Mouse (Mus musculus): Measurements from ENCODE around the gene Ugt1a6a.

The Ugt1a6a gene

DNA sequence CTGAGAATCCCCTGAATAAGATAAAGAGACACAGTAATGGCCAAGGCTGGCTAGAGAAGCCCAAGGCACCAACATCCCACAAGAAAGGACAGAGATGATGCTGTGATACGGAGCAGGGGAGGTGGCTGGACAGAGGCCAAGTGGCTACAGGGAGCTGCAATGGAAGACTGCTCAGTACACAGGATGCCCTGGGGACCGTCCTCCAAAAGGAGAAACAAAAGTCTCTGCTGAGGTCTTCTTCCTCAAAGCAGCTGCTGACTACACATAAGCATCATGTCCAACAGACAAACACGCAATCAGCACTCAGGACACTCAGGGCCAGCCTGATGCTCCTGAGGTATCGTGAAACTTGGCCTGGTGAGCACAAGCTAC, 130.2 kb downstream of the Ugt1a6a start:
- no peak for DNase-seq (ENCODE audit: low read depth, low spot score)

DNA sequence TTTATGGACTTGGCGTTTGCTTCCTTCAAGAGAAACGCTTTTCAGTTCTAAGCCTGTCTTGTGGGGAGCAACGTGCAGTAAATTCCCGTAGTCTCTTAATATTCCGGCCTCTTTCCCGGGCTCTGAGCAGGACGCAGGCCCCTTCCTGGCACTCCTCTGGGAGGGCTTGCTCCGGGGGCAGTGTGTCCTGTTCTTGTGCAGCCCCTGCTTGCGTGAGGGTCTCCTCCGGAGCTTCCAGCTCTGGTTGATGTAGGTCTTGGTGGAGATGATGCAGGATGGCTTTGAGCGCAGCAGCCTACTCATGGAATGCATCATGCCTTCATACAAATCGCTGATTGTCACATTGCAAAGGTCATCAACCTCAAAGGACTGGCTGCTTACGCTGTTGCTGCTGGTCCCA, 131.5 kb downstream of the Ugt1a6a start:
- DNase-seq (ENCODE audit: low read depth, low spot score), result no peak

DNA sequence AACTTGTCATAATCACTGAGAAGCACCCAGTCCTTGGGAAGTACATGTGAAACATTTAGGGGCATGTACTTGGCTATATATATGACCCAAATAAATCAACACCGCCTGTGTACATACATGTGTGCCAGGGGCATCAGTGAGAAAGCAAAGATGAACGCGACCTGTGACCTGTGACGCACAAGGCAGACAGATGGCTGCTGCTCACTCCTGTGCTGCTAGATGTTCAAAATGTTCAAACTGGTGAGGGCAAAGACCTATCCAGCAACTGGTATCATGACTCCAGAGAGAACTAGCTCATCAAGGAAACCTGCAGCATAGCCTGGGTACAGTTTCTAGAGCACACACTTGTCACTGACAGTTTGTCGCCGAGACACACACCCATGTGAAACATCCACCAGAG, 132.9 kb downstream of the Ugt1a6a start:
- no peak for DNase-seq (ENCODE audit: low read depth, low spot score)

DNA sequence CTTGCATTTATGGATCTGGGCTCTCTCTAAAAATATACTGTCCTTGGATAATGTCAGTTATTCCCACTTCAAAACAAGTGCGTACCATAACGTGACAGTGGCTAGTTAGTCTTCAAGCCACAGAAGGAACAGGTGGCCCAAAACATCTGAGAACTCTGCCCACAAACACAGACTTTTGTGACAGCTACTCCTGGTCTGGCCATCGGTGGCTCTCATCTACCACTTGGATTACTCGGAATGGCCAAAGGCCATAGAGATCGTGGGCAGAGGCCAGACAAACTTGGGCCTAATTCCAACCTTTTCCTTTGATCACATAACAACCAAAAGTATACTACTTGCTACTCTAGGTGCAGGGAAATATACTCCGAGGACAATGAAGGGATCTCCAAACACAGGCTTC, 133.5 kb downstream of the Ugt1a6a start:
- DNase-seq (ENCODE audit: low read depth, low spot score), result no peak
